Comparison of ENCODE assay signal across 8 mouse cellular contexts in genomic region chr5:41768382-41769040, GRCm38 (mm10). TPM values are rescaled to one million over a fixed set of nuclear protein-coding genes. Genes with fewer than 3 reads are reported as not detected.
A peak's percentile ranks its signal among the peaks of the same experiment; 100 is the strongest.
DNase-seq lines count a peak whose midpoint lies in the region; ATAC-seq and TF ChIP-seq lines count a peak whose summit lies in the region.

No protein-coding gene starts in this region.

- TF ChIP-seq POLR2A in bone marrow, adult 2 months (IDR thresholded peaks at IDR 0.05; ENCODE audit: borderline replicate concordance, control insufficient read depth, low read depth, low read length) = no peak

- no peak overlapping the region for H3K9ac ChIP-seq in embryonic facial prominence, embryonic 15.5 days
- no peak overlapping the region for H3K9ac ChIP-seq in kidney, embryonic 14.5 days (ENCODE audit: low read depth, low read length)
- no peak overlapping the region for H3K9ac ChIP-seq in limb, embryonic 15.5 days

- no peak for ATAC-seq in embryonic facial prominence, embryonic 15.5 days (ENCODE audit: insufficient number of reproducible peaks, low FRiP score, low TSS enrichment, low read depth)
- no peak for ATAC-seq in kidney, embryonic 14.5 days (ENCODE audit: low FRiP score, low TSS enrichment)
- no peak for ATAC-seq in limb, embryonic 15.5 days (ENCODE audit: insufficient number of reproducible peaks, low FRiP score, low TSS enrichment, low read depth)

- no peaks in the 10 kb centered on the region for H3K4me1 ChIP-seq in bone marrow, adult 2 months (ENCODE audit: control insufficient read depth, insufficient read depth, low read length)
- H3K4me1 ChIP-seq in embryonic facial prominence, embryonic 15.5 days = peaks cover 20% of the 10 kb centered on the region
- peaks cover 7% of the 10 kb centered on the region; the same call in 1 of the 2 replicates for H3K4me1 ChIP-seq in kidney, embryonic 14.5 days (ENCODE audit: control insufficient read depth, insufficient read depth, low read length)
- H3K4me1 ChIP-seq in limb, embryonic 15.5 days = peaks cover 21% of the 10 kb centered on the region

- WGBS in bone marrow, adult 2 months = 3% methylated on average over 21 of the region's 21 CpGs
- 5% methylated on average over 21 of the region's 21 CpGs for WGBS in embryonic facial prominence, embryonic 15.5 days
- WGBS in kidney, embryonic 14.5 days = 4% methylated on average over 21 of the region's 21 CpGs
- 4% methylated on average over 21 of the region's 21 CpGs for WGBS in limb, embryonic 15.5 days

- DNase-seq in 3T3-L1 (ENCODE audit: low read depth, low spot score) = peak; percentile 94
- DNase-seq in heart, adult 9 months (ENCODE audit: low spot score in 2 of 2) = peak; percentile 43 to 74
- DNase-seq in monocyte, adult 2 months (ENCODE audit: low read depth in 1 of 2, low spot score in 2 of 2) = peak; percentile 30 to 69
- DNase-seq in spleen, postnatal 36 days (ENCODE audit: low spot score in 2 of 2) = peak; percentile 69 to 78

- no peaks in the 10 kb centered on the region for H3K36me3 ChIP-seq in embryonic facial prominence, embryonic 15.5 days
- H3K36me3 ChIP-seq in kidney, embryonic 14.5 days (ENCODE audit: control insufficient read depth, insufficient read depth, low read length) = no peaks in the 10 kb centered on the region
- no peaks in the 10 kb centered on the region for H3K36me3 ChIP-seq in limb, embryonic 15.5 days

- no peak overlapping the region for H3K27ac ChIP-seq in bone marrow, adult 2 months (ENCODE audit: control insufficient read depth, insufficient read depth, low read depth, low read length, poor library complexity)
- H3K27ac ChIP-seq in embryonic facial prominence, embryonic 15.5 days (replicated peaks) = no peak overlapping the region
- H3K27ac ChIP-seq in kidney, embryonic 14.5 days (ENCODE audit: low read depth, low read length) = no peak overlapping the region
- H3K27ac ChIP-seq in limb, embryonic 15.5 days = no peak overlapping the region

- no peaks in the 10 kb centered on the region for H3K9me3 ChIP-seq in embryonic facial prominence, embryonic 15.5 days (replicated peaks)
- H3K9me3 ChIP-seq in kidney, embryonic 14.5 days (ENCODE audit: control insufficient read depth, low read length) = no peaks in the 10 kb centered on the region
- H3K9me3 ChIP-seq in limb, embryonic 15.5 days = no peaks in the 10 kb centered on the region

- H3K4me3 ChIP-seq in bone marrow, adult 2 months (replicated peaks; ENCODE audit: control insufficient read depth, low read depth, low read length) = peak overlapping the region; percentile 59
- H3K4me3 ChIP-seq in embryonic facial prominence, embryonic 15.5 days (replicated peaks) = peak overlapping the region; percentile 35
- peak overlapping the region; percentile 28 for H3K4me3 ChIP-seq in kidney, embryonic 14.5 days (ENCODE audit: low read length)
- H3K4me3 ChIP-seq in limb, embryonic 15.5 days = peak overlapping the region; percentile 27

- peak overlapping the region; percentile 40 for H3K4me2 ChIP-seq in embryonic facial prominence, embryonic 15.5 days (replicated peaks)
- peak overlapping the region; percentile 37 for H3K4me2 ChIP-seq in kidney, embryonic 14.5 days (replicated peaks; ENCODE audit: low read depth, low read length)
- H3K4me2 ChIP-seq in limb, embryonic 15.5 days = peak overlapping the region; percentile 35

- H3K27me3 ChIP-seq in embryonic facial prominence, embryonic 15.5 days = peaks cover 48% of the 10 kb centered on the region
- H3K27me3 ChIP-seq in kidney, embryonic 14.5 days (ENCODE audit: control insufficient read depth, insufficient read depth, low read length) = peaks cover 47% of the 10 kb centered on the region
- peaks cover 51% of the 10 kb centered on the region for H3K27me3 ChIP-seq in limb, embryonic 15.5 days

- peak; percentile 99 for TF ChIP-seq CTCF in bone marrow, adult 2 months (IDR thresholded peaks at IDR 0.05; ENCODE audit: control insufficient read depth, insufficient read depth, low read length)

RNA-seq across cellular contexts. Expression of gene Nkx3-2, which starts 4.2 kb away (rescaled TPM):
- not detected in 2 replicates for polyA plus RNA-seq in bone marrow, adult 2 months (2011; ENCODE audit: insufficient read depth, insufficient read length, low replicate concordance, missing spikeins)
- 0.18 and 0.36 TPM in 2 replicates for polyA plus RNA-seq in embryonic facial prominence, embryonic 15.5 days (2015; fragmentation: Nextera tagmentation; extraction: Ambion mirVana)
- polyA plus RNA-seq in kidney, embryonic 14.5 days (2014; fragmentation: Nextera tagmentation; extraction: Ambion mirVana) = not detected in 2 replicates
- 3.6 and 4.3 TPM in 2 replicates for polyA plus RNA-seq in limb, embryonic 15.5 days (2015; fragmentation: Nextera tagmentation; extraction: Ambion mirVana)
